Mouse (Mus musculus) intestine, postnatal 0 days (tissue): ENCODE data around the gene Brd1. TPM values are rescaled to one million over a fixed set of nuclear protein-coding genes. Genes with fewer than 3 reads are reported as not detected.
A peak's percentile ranks its signal among the peaks of the same experiment; 100 is the strongest.

Experiments used
- ATAC-seq: fragments of 200-750 bp; cut with Nextera tagmentation; 2 replicates; pipeline ENCODE4 v1.8.0; 2017; ENCODE audit warnings: mild to moderate bottlenecking, moderate TSS enrichment, moderate library complexity
- H3K27ac ChIP-seq: fragments of 300-500 bp; sonication (generic); 2 replicates; pipeline ENCODE4 v1.5.1; 2014; ENCODE audit warnings: mild to moderate bottlenecking, low read depth, low read length, moderate library complexity
- H3K27me3 ChIP-seq: fragments of 300-500 bp; sonication (generic); replicated peaks from 2 replicates; pipeline ENCODE4 v1.6.1; 2014; ENCODE audit warnings: low read length, mixed read lengths; ENCODE audit not compliant: control insufficient read depth, insufficient read depth
- H3K36me3 ChIP-seq: fragments of 300-500 bp; sonication (generic); 2 replicates; pipeline ENCODE4 v1.6.1; 2014; ENCODE audit warnings: mild to moderate bottlenecking, moderate library complexity; ENCODE audit not compliant: control insufficient read depth, insufficient read depth
- H3K4me1 ChIP-seq: fragments of 300-500 bp; sonication (generic); replicated peaks from 2 replicates; pipeline ENCODE4 v1.6.1; 2014; ENCODE audit warnings: antibody characterized with exemption, low read length, mixed read lengths; ENCODE audit not compliant: control insufficient read depth, insufficient read depth
- H3K4me2 ChIP-seq: fragments of 300-500 bp; sonication (generic); replicated peaks from 2 replicates; pipeline ENCODE4 v1.6.1; 2014; ENCODE audit warnings: low read depth, mild to moderate bottlenecking, moderate library complexity
- H3K4me3 ChIP-seq: fragments of 300-500 bp; sonication (generic); 2 replicates; pipeline ENCODE4 v1.5.1; 2014; ENCODE audit warnings: low read depth, low read length
- H3K9ac ChIP-seq: fragments of 300-500 bp; sonication (generic); 2 replicates; pipeline ENCODE4 v1.6.1; 2014; ENCODE audit warnings: mild to moderate bottlenecking, low read depth, low read length
- H3K9me3 ChIP-seq: fragments of 300-500 bp; sonication (generic); 2 replicates; pipeline ENCODE4 v1.6.1; 2016; ENCODE audit warnings: mixed run types; ENCODE audit not compliant: control insufficient read depth
- CTCF ChIP-seq: sonication (generic); IDR thresholded peaks from 2 replicates; pipeline ENCODE4 v1.5.1; 2016; ENCODE audit warnings: low read depth, mild to moderate bottlenecking, control low read depth, antibody characterized with exemption, moderate library complexity
- WGBS: fragments of 180-500 bp; shearing (Covaris S2); extraction: QIAGEN DNeasy Blood & Tissue Kit; methylation state at CpG from one replicate; pipeline ENCODE4 v1.1.7; 2014; 5-methylcytosine and 5-hydroxymethylcytosine counted together
- polyA plus RNA-seq: library from polyadenylated mRNA; unstranded; fragments of >200 nt; fragmentation: Nextera tagmentation; extraction: Ambion mirVana; gene quantifications from 2 replicates; pipeline ENCODE4 v1.2.1, GENCODE M21; 2015

The Brd1 gene
- polyA plus RNA-seq, 1 experiment from 2014 or later, result 11.4 TPM

GRCm38 (mm10) chr15:88700759-88701158 is 33.3 kb downstream of the Brd1 start:
- Histone ChIP-seq H3K4me3 (no peak overlapping the region), H3K4me2 (no peak overlapping the region), H3K4me1 (no peaks in the 10 kb centered on the region), H3K36me3 (peaks cover 87% of the 10 kb centered on the region), H3K27ac (no peak overlapping the region), H3K27me3 (no peaks in the 10 kb centered on the region), H3K9ac (no peak overlapping the region), H3K9me3 (no peaks in the 10 kb centered on the region)
- no peak for ATAC-seq
- 91% methylated on average over 18 of the region's 18 CpGs for WGBS
- no peak for TF ChIP-seq CTCF

DNA sequence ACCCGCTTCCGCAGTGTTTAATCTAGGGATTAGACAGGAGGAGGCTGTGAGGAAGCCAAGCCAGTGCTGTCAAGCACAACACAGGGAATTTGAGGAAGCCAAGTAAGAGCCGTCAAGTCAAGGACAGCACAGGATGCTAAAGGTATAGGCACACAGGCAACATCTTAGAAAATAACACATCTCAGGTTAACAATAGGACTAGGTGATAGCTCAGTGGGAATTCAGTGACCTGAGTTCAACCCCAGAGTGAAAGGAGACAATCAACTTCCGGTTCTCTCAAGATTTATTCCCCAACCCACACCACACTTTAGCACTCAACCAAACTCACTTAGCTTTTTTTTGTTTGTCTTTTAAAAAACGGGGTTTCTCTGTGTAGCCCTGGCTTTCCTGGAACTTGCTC is 34.5 kb downstream of the Brd1 start:
- H3K27me3 ChIP-seq, result no peaks in the 10 kb centered on the region
- no peak for ATAC-seq
- 0 out of 2 replicates have a peak overlapping the region, but pooled peaks have one; percentile 21 for H3K27ac ChIP-seq
- peaks cover 89% of the 10 kb centered on the region for H3K36me3 ChIP-seq
- TF ChIP-seq CTCF, result no peak
- no peak overlapping the region for H3K9ac ChIP-seq
- no peak overlapping the region for H3K4me3 ChIP-seq
- no peaks in the 10 kb centered on the region for H3K9me3 ChIP-seq
- 81% methylated on average over 5 of the region's 5 CpGs for WGBS
- H3K4me1 ChIP-seq, result no peaks in the 10 kb centered on the region
- no peak overlapping the region for H3K4me2 ChIP-seq

GRCm38 (mm10) chr15:88697586-88697985 is 36.4 kb downstream of the Brd1 start:
- no peak for TF ChIP-seq CTCF
- Histone ChIP-seq H3K27me3 (no peaks in the 10 kb centered on the region), H3K4me1 (no peaks in the 10 kb centered on the region), H3K9me3 (no peaks in the 10 kb centered on the region), H3K36me3 (peaks cover 87% of the 10 kb centered on the region), H3K4me3 (no peak overlapping the region), H3K27ac (no peak overlapping the region; the same call in 1 of the 2 replicates), H3K4me2 (no peak overlapping the region), H3K9ac (no peak overlapping the region)
- no peak for ATAC-seq
- WGBS, result 88% methylated on average over 5 of the region's 5 CpGs

- peaks cover 90% of the 10 kb centered on the region for H3K36me3 ChIP-seq
- no peak overlapping the region for H3K4me3 ChIP-seq
- TF ChIP-seq CTCF, result no peak
- H3K4me1 ChIP-seq, result no peaks in the 10 kb centered on the region
- no peak overlapping the region for H3K4me2 ChIP-seq
- H3K9ac ChIP-seq, result no peak overlapping the region
- 91% methylated on average over 7 of the region's 7 CpGs for WGBS
- no peak overlapping the region for H3K27ac ChIP-seq
- ATAC-seq, result no peak
- no peaks in the 10 kb centered on the region for H3K9me3 ChIP-seq
- H3K27me3 ChIP-seq, result no peaks in the 10 kb centered on the region
Observed at GRCm38 (mm10) chr15:88696055-88696454, 38.0 kb downstream of the Brd1 start.

DNA sequence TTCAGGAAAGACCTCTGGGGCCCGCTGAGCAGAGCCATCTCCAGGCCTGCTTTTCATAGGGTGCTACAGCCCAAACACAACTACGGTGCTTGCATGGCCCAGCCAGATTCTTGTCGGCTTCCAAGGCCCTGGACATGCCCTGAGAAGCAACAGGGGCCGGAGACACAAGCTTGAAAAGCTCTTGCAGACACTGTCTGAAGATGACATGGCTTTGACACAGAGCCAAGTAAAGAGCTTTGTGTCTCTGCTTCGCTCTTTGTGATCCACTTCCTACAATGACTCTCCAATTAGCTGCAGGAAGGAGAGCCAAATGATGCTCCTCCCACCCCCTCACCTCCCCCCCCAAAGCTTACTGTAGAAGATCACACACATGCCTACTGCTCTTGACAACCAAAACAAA is 40.0 kb downstream of the Brd1 start:
- no peak for TF ChIP-seq CTCF
- peaks cover 91% of the 10 kb centered on the region for H3K36me3 ChIP-seq

GRCm38 (mm10) chr15:88692720-88693119 is 41.3 kb downstream of the Brd1 start:
- peaks cover 93% of the 10 kb centered on the region for H3K36me3 ChIP-seq

More for the DNA sequence above, 40.0 kb downstream of the Brd1 start:
- H3K27ac ChIP-seq, result no peak overlapping the region
- H3K4me3 ChIP-seq, result no peak overlapping the region
- no peaks in the 10 kb centered on the region for H3K27me3 ChIP-seq
- no peaks in the 10 kb centered on the region for H3K9me3 ChIP-seq
- no peak for ATAC-seq
- H3K4me1 ChIP-seq, result no peaks in the 10 kb centered on the region
- H3K9ac ChIP-seq, result no peak overlapping the region
- no peak overlapping the region for H3K4me2 ChIP-seq
- 70% methylated on average over 5 of the region's 5 CpGs for WGBS

DNA sequence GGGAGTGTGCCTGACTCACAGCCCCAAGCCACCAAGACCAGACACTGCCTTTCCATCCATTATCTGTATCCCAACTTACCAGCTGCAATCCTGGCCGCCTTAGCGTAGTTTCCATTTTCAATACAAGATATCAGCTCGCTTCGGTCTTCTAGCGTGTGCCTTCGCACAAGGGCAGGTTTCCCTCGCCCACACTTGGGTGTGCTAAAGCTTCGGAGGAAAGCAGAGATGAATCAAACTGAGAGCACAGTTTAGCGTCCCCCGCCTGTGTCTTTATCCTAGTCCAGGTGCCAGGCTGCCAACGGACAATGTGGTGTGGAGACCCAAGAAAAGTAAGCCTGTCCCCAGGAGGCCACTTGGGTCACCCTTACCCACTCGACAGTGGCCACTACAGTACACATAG is 42.9 kb downstream of the Brd1 start:
- H3K9ac ChIP-seq, result no peak overlapping the region
- no peak overlapping the region for H3K4me2 ChIP-seq
- no peak for ATAC-seq
- peaks cover 93% of the 10 kb centered on the region for H3K36me3 ChIP-seq
- H3K27me3 ChIP-seq, result no peaks in the 10 kb centered on the region
- H3K4me1 ChIP-seq, result no peaks in the 10 kb centered on the region
- 92% methylated on average over 12 of the region's 12 CpGs for WGBS
- no peaks in the 10 kb centered on the region for H3K9me3 ChIP-seq
- no peak for TF ChIP-seq CTCF
- H3K4me3 ChIP-seq, result no peak overlapping the region
- H3K27ac ChIP-seq, result no peak overlapping the region

More at GRCm38 (mm10) chr15:88692720-88693119, 41.3 kb downstream of the Brd1 start:
- Histone ChIP-seq H3K4me2 (no peak overlapping the region), H3K9ac (no peak overlapping the region), H3K9me3 (no peaks in the 10 kb centered on the region), H3K4me1 (no peaks in the 10 kb centered on the region), H3K27ac (no peak overlapping the region), H3K4me3 (no peak overlapping the region), H3K27me3 (no peaks in the 10 kb centered on the region)
- no peak for ATAC-seq
- TF ChIP-seq CTCF, result no peak
- WGBS, result 90% methylated on average over 9 of the region's 9 CpGs
